Mouse (Mus musculus): ENCODE measurements at regions not wholly inside any gene's neighbourhood (a gene's known extent, or its start where the extent isn't known, plus 50 kb on each side); places are given as distances from the start of the nearest gene placed in this dataset.

- no peak for DNase-seq (ENCODE audit: low read depth, low spot score)
Measured at GRCm38 (mm10) chr10:121150668-121151067, 116.9 kb downstream of the Wif1 start.

- DNase-seq (ENCODE audit: low read depth, low spot score): no peak
Measured at GRCm38 (mm10) chr10:121153625-121154024, 119.9 kb downstream of the Wif1 start.

- DNase-seq (ENCODE audit: low read depth, low spot score): no peak
Measured at GRCm38 (mm10) chr10:121160499-121160898, 126.7 kb downstream of the Wif1 start.

GRCm38 (mm10) chr10:121161201-121161600, 127.4 kb downstream of the Wif1 start:
- DNase-seq (ENCODE audit: low read depth, low spot score): no peak

GRCm38 (mm10) chr10:121174022-121174421, 140.3 kb downstream of the Wif1 start:
- DNase-seq (ENCODE audit: low read depth, low spot score): no peak

- no peak for DNase-seq (ENCODE audit: low read depth, low spot score)
Measured at GRCm38 (mm10) chr10:121189139-121189538, 155.4 kb downstream of the Wif1 start.

GRCm38 (mm10) chr10:121199236-121199635, 151.8 kb downstream of the Tbc1d30 start:
- DNase-seq (ENCODE audit: low read depth, low spot score): no peak

GRCm38 (mm10) chr10:121202531-121202930, 148.5 kb downstream of the Tbc1d30 start:
- no peak for DNase-seq (ENCODE audit: low read depth, low spot score)

- no peak for DNase-seq (ENCODE audit: low read depth, low spot score)
Measured at GRCm38 (mm10) chr10:121205551-121205950, 145.5 kb downstream of the Tbc1d30 start.

- peak; percentile 19 for DNase-seq (ENCODE audit: low read depth, low spot score)
Measured at GRCm38 (mm10) chr10:121206002-121206742, 144.9 kb downstream of the Tbc1d30 start.

- DNase-seq (ENCODE audit: low read depth, low spot score): no peak
Measured at GRCm38 (mm10) chr10:121206743-121207039, 144.4 kb downstream of the Tbc1d30 start.

Data from embryo, embryonic 11.5 days (tissue).